Mouse (Mus musculus): ENCODE data around the gene Vmn1r73. TPM values are rescaled to one million over a fixed set of nuclear protein-coding genes. Genes with fewer than 3 reads are reported as not detected.

Vmn1r73 gene
- polyA plus RNA-seq (2014; fragmentation: Illumina TruSeq; extraction: RNeasy Lipid Tissue Mini Kit (QIAGEN cat#74804); ENCODE audit: low read depth, low replicate concordance) = not detected

DNA sequence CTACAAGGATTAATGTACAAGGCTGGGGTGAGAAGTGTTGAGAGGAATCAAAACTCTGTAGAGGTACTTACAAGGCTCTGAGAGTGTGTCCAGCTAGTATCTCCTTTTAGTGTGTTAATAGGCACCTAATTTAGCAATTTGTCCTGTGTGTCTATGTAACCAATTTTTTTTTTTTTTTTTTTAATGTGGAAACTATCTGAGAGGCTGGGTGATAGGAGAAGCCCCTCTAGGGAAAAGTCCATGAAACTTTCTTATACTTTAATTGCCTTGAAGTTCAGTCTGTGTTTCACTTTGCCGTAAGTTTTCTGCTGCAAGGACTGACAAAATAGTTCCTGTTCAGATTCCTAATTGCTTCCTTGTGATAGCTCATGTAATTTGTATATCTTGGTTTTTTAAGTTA is at the start of gene Vmn1r73:
Vmn1r73 (plus strand) TSS at position 301 of the 400 bp plus-strand sequence.

Other genes with a start within 250 kb of the Vmn1r73 start
- gene Zscan4-ps2, start 216.0 kb upstream of the Vmn1r73 start, polyA plus RNA-seq (2014; fragmentation: Illumina TruSeq; extraction: RNeasy Lipid Tissue Mini Kit (QIAGEN cat#74804); ENCODE audit: low read depth, low replicate concordance) = not detected
- gene Zscan4-ps3, start 121.0 kb upstream of the Vmn1r73 start, polyA plus RNA-seq (2014; fragmentation: Illumina TruSeq; extraction: RNeasy Lipid Tissue Mini Kit (QIAGEN cat#74804); ENCODE audit: low read depth, low replicate concordance) = not detected
- not detected for gene Vmn1r72, start 50.1 kb upstream of the Vmn1r73 start, polyA plus RNA-seq (2014; fragmentation: Illumina TruSeq; extraction: RNeasy Lipid Tissue Mini Kit (QIAGEN cat#74804); ENCODE audit: low read depth, low replicate concordance)
- gene Vmn1r74, start 103.7 kb downstream of the Vmn1r73 start, polyA plus RNA-seq (2014; fragmentation: Illumina TruSeq; extraction: RNeasy Lipid Tissue Mini Kit (QIAGEN cat#74804); ENCODE audit: low read depth, low replicate concordance) = not detected
- not detected for gene Vmn1r75, start 144.4 kb downstream of the Vmn1r73 start, polyA plus RNA-seq (2014; fragmentation: Illumina TruSeq; extraction: RNeasy Lipid Tissue Mini Kit (QIAGEN cat#74804); ENCODE audit: low read depth, low replicate concordance)
- gene Vmn1r76, start 207.9 kb downstream of the Vmn1r73 start, polyA plus RNA-seq (2014; fragmentation: Illumina TruSeq; extraction: RNeasy Lipid Tissue Mini Kit (QIAGEN cat#74804); ENCODE audit: low read depth, low replicate concordance) = not detected